Mouse (Mus musculus) C2C12 (cell line): ENCODE results near the gene Wdfy4. TPM values are rescaled to one million over a fixed set of nuclear protein-coding genes. Genes with fewer than 3 reads are reported as not detected.

ENCODE experiments used
- H3K27me3 ChIP-seq: one replicate; pipeline ENCODE4 v1.6.1; 2011; ENCODE audit not compliant: control insufficient read depth, insufficient read depth, insufficient read length
- H3K36me3 ChIP-seq: one replicate; pipeline ENCODE4 v1.6.1; 2011; ENCODE audit not compliant: control insufficient read depth, insufficient read depth
- H3K4me3 ChIP-seq: one replicate; pipeline ENCODE4 v1.5.1; 2011; ENCODE audit warnings: mild to moderate bottlenecking, control low read depth; ENCODE audit not compliant: poor library complexity, insufficient read depth, severe bottlenecking
- H3K79me2 ChIP-seq: one replicate; pipeline ENCODE4 v1.6.1; 2011; ENCODE audit not compliant: control insufficient read depth, insufficient read depth
- H3K79me3 ChIP-seq: one replicate; pipeline ENCODE4 v1.6.1; 2011; ENCODE audit warnings: low read depth, control low read depth
- H3ac ChIP-seq: one replicate; pipeline ENCODE3; 2011; ENCODE audit warnings: low read depth; ENCODE audit not compliant: control insufficient read depth, insufficient read length
- CEBPB ChIP-seq: IDR thresholded peaks from one replicate; pipeline ENCODE4 v1.6.1; 2011; ENCODE audit warnings: low read depth, mild to moderate bottlenecking, control low read depth, moderate library complexity
- CTCF ChIP-seq: IDR thresholded peaks from one replicate; pipeline ENCODE4 v1.5.1; 2011; ENCODE audit not compliant: control insufficient read depth, insufficient read depth, insufficient read length
- FOSL1 ChIP-seq: IDR thresholded peaks from one replicate; pipeline ENCODE4 v1.8.0; 2011; ENCODE audit warnings: mild to moderate bottlenecking, low read length; ENCODE audit not compliant: poor library complexity, insufficient read depth, severe bottlenecking
- MAX ChIP-seq: IDR thresholded peaks from one replicate; pipeline ENCODE4 v1.6.1; 2011; ENCODE audit warnings: mild to moderate bottlenecking, control low read depth
- MYOD1 ChIP-seq: IDR thresholded peaks from one replicate; pipeline ENCODE4 v1.6.1; 2011; ENCODE audit warnings: low read depth; ENCODE audit not compliant: control insufficient read depth, insufficient read length
- MYOG ChIP-seq: IDR thresholded peaks from one replicate; pipeline ENCODE4 v1.6.1; 2011; ENCODE audit not compliant: control insufficient read depth, insufficient read length; ENCODE audit errors: extremely low read depth
- USF1 ChIP-seq: IDR thresholded peaks from one replicate; pipeline ENCODE4 v1.6.1; 2011; ENCODE audit warnings: low read depth, mild to moderate bottlenecking, control low read depth, moderate library complexity
- polyA plus RNA-seq: library from polyadenylated mRNA; unstranded; fragments of >200 nt; fragmentation: generic; extraction: Trizol; gene quantifications from one replicate; pipeline ENCODE4 v1.2.1, GENCODE M21; 2012; ENCODE audit warnings: missing spikeins

The Wdfy4 gene
- polyA plus RNA-seq, 1 experiment = 0.01 TPM

DNA sequence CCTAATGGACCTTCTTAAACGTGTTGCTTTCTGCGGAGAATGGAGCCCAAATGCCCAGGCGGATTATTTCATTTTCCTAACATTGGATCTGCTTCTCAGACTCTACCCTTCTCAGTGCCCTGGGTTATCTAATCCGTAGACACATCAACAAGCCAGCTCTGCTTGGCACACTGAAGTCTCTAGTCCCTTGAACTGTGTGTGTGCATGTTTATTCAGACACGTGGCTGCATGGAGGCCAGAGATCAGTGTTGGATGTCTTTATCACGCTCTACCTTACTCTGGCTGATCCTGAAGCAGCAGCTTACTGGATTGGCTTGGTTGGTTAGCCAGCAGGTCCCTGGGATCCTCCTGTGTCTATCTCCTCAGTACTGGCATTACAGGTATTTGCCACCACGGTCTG is 113.0 kb downstream of the Wdfy4 start:
- peaks cover 27% of the 10 kb centered on the region for H3K27me3 ChIP-seq
- no peaks in the 10 kb centered on the region for H3K36me3 ChIP-seq
- H3ac ChIP-seq = no peak overlapping the region
- TF ChIP-seq CEBPB = no peak
- H3K4me3 ChIP-seq = no peak overlapping the region
- H3K79me2 ChIP-seq = no peaks in the 10 kb centered on the region
- H3K79me3 ChIP-seq = no peaks in the 10 kb centered on the region

DNA sequence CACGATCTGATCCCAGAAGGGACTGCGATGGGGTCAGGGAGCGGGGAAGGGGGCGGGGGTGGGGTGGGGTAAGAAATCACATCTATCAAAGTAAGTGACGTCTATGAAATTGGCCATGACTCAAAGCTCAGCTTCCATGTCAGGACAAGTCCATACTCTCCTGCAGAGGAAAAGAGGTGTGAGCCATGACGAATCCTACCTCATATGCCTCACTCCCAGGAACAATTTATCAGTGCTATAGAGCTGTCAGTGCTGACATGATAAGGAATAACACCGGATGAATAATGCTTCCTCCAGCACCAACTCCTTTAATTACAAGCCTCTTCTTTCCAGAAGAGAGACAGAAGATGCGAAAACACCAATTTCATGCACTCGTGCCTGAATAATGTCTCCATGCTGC is 117.6 kb downstream of the Wdfy4 start:
- Histone ChIP-seq H3K27me3 (peaks cover 31% of the 10 kb centered on the region), H3ac (no peak overlapping the region), H3K36me3 (no peaks in the 10 kb centered on the region), H3K79me2 (no peaks in the 10 kb centered on the region), H3K4me3 (no peak overlapping the region), H3K79me3 (no peaks in the 10 kb centered on the region)
- TF ChIP-seq MYOD1 = no peak

- Histone ChIP-seq H3K36me3 (no peaks in the 10 kb centered on the region), H3K79me3 (no peaks in the 10 kb centered on the region), H3ac (no peak overlapping the region), H3K79me2 (no peaks in the 10 kb centered on the region), H3K27me3 (peaks cover 25% of the 10 kb centered on the region), H3K4me3 (no peak overlapping the region)
- no peak for TF ChIP-seq MYOG
- TF ChIP-seq CEBPB = no peak
- TF ChIP-seq FOSL1 = no peak
- TF ChIP-seq USF1 = no peak
- TF ChIP-seq CTCF = no peak
- TF ChIP-seq MYOD1 = no peak
- TF ChIP-seq MAX = no peak
Measured at GRCm38 (mm10) chr14:33062996-33063395, 122.3 kb downstream of the Wdfy4 start.

- Histone ChIP-seq H3K4me3 (no peak overlapping the region), H3K27me3 (peaks cover 38% of the 10 kb centered on the region), H3K36me3 (no peaks in the 10 kb centered on the region), H3ac (no peak overlapping the region), H3K79me2 (no peaks in the 10 kb centered on the region), H3K79me3 (no peaks in the 10 kb centered on the region)
- TF ChIP-seq MYOG (no peak), FOSL1 (no peak), USF1 (no peak), CEBPB (no peak), CTCF (no peak)
Measured at GRCm38 (mm10) chr14:33058881-33059660, 126.2 kb downstream of the Wdfy4 start.

- no peak overlapping the region for H3ac ChIP-seq
Measured at GRCm38 (mm10) chr14:33053441-33053840, 131.9 kb downstream of the Wdfy4 start.

DNA sequence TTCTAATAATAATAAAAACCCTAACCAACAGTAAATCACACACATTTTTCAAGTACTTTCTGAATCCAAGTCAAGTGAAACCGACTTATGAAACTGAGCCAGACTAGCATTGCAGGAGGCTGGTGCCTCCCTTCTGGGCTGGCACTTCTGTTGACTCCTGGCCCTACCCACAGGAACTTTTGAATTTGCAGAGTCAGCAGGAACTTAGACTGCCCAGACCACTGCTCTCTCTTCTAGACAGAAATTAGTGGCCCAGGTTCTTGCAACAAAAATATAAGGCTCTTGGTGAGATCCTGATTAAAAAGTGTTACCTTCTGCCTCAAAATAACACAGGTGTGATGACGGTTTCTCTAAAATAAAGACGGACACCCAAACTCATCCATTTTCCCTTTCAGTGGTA is 140.1 kb downstream of the Wdfy4 start:
- no peaks in the 10 kb centered on the region for H3K36me3 ChIP-seq

More at GRCm38 (mm10) chr14:33053441-33053840, 131.9 kb downstream of the Wdfy4 start:
- no peaks in the 10 kb centered on the region for H3K79me2 ChIP-seq
- peaks cover 48% of the 10 kb centered on the region for H3K27me3 ChIP-seq
- H3K36me3 ChIP-seq = no peaks in the 10 kb centered on the region
- no peak overlapping the region for H3K4me3 ChIP-seq
- H3K79me3 ChIP-seq = no peaks in the 10 kb centered on the region
- TF ChIP-seq CEBPB (no peak), MYOG (no peak), FOSL1 (no peak), MYOD1 (no peak), MAX (no peak), USF1 (no peak), CTCF (no peak)

More for the DNA sequence above, 140.1 kb downstream of the Wdfy4 start:
- Histone ChIP-seq H3ac (no peak overlapping the region), H3K27me3 (peaks cover 58% of the 10 kb centered on the region), H3K79me2 (no peaks in the 10 kb centered on the region), H3K4me3 (no peak overlapping the region), H3K79me3 (no peaks in the 10 kb centered on the region)
- TF ChIP-seq USF1 (no peak), CEBPB (no peak), MAX (no peak), MYOG (no peak), MYOD1 (no peak), FOSL1 (no peak), CTCF (no peak)
